Mouse (Mus musculus) E14TG2a.4 (cell line): Measurements from ENCODE around the gene Stxbp4.

Experiments
- H3K27me3 ChIP-seq: 2 replicates; pipeline ENCODE4 v1.6.1; 2014; ENCODE audit warnings: low read length, control low read depth; ENCODE audit not compliant: insufficient read depth
- H3K36me3 ChIP-seq: 2 replicates; pipeline ENCODE4 v1.6.1; 2014; ENCODE audit warnings: low read length, control low read depth; ENCODE audit not compliant: insufficient read depth
- H3K4me1 ChIP-seq: replicated peaks from 2 replicates; pipeline ENCODE4 v1.6.1; 2014; ENCODE audit warnings: low read depth, low read length, control low read depth
- H3K4me3 ChIP-seq: replicated peaks from 2 replicates; pipeline ENCODE4 v1.5.1; 2014; ENCODE audit warnings: mild to moderate bottlenecking, low read length
- H3K9me3 ChIP-seq: 2 replicates; pipeline ENCODE4 v1.6.1; 2014; ENCODE audit warnings: low read length, control low read depth
- CTCF ChIP-seq: conservative IDR thresholded peaks from 2 replicates; pipeline ENCODE4 v1.5.1; 2014; ENCODE audit warnings: low read length
- NANOG ChIP-seq: IDR thresholded peaks from 2 replicates; pipeline ENCODE4 v1.6.1; 2014; ENCODE audit warnings: borderline replicate concordance, low read length, mixed read lengths
- POU5F1 ChIP-seq: IDR thresholded peaks from 2 replicates; pipeline ENCODE4 v1.6.1; 2014; ENCODE audit warnings: low read length, borderline replicate concordance

Gene Stxbp4

GRCm38 (mm10) chr11:90558359-90559047 lies 79.4 kb downstream of the Stxbp4 start:
- TF ChIP-seq CTCF (no peak), NANOG (no peak), POU5F1 (no peak)
- Histone ChIP-seq H3K4me3 (no peak overlapping the region), H3K9me3 (no peaks in the 10 kb centered on the region), H3K4me1 (no peaks in the 10 kb centered on the region), H3K36me3 (no peaks in the 10 kb centered on the region), H3K27me3 (no peaks in the 10 kb centered on the region)

DNA sequence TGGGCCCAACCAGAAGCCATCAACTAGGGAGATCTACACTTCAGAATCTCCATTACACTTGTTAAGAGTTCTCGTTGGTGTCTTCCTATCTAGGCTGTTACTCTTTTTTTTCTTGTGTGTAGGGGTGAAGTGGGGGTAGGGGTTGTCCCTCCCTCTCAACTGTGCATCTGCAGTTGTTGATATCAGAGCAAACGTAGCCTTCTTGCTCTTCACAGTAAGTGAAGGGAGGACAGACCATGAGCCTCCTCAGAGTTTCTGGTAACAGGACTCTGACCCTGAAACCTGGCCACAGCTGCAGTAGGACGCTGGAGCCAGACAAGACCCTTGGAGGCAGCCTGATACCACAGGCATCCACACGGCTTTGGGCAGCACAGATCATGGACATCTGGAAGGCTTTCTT lies 81.4 kb downstream of the Stxbp4 start:
- Histone ChIP-seq H3K4me1 (no peaks in the 10 kb centered on the region), H3K27me3 (no peaks in the 10 kb centered on the region), H3K36me3 (no peaks in the 10 kb centered on the region), H3K9me3 (no peaks in the 10 kb centered on the region), H3K4me3 (no peak overlapping the region)
- TF ChIP-seq POU5F1, result no peak
- TF ChIP-seq NANOG, result no peak
- TF ChIP-seq CTCF, result no peak

- H3K9me3 ChIP-seq, result no peaks in the 10 kb centered on the region
- no peak overlapping the region for H3K4me3 ChIP-seq
- TF ChIP-seq POU5F1, result no peak
- no peak for TF ChIP-seq NANOG
- TF ChIP-seq CTCF, result no peak
- no peaks in the 10 kb centered on the region for H3K27me3 ChIP-seq
- no peaks in the 10 kb centered on the region for H3K36me3 ChIP-seq
- H3K4me1 ChIP-seq, result no peaks in the 10 kb centered on the region
Measured at GRCm38 (mm10) chr11:90553963-90554362, 83.9 kb downstream of the Stxbp4 start.

GRCm38 (mm10) chr11:90552303-90553201 lies 85.3 kb downstream of the Stxbp4 start:
- peaks cover 3% of the 10 kb centered on the region; the same call in 1 of the 2 replicates for H3K36me3 ChIP-seq
- TF ChIP-seq NANOG, result no peak
- TF ChIP-seq POU5F1, result no peak
- no peak for TF ChIP-seq CTCF
- no peaks in the 10 kb centered on the region for H3K27me3 ChIP-seq
- H3K4me3 ChIP-seq, result no peak overlapping the region
- H3K4me1 ChIP-seq, result no peaks in the 10 kb centered on the region
- no peaks in the 10 kb centered on the region for H3K9me3 ChIP-seq

GRCm38 (mm10) chr11:90548560-90548959 lies 89.3 kb downstream of the Stxbp4 start:
- peaks cover 3% of the 10 kb centered on the region; the same call in 1 of the 2 replicates for H3K36me3 ChIP-seq
- TF ChIP-seq NANOG (no peak), POU5F1 (no peak), CTCF (no peak)
- no peaks in the 10 kb centered on the region for H3K4me1 ChIP-seq
- no peaks in the 10 kb centered on the region for H3K27me3 ChIP-seq
- H3K9me3 ChIP-seq, result peaks cover 3% of the 10 kb centered on the region; the same call in 1 of the 2 replicates
- H3K4me3 ChIP-seq, result no peak overlapping the region

- Histone ChIP-seq H3K4me1 (no peaks in the 10 kb centered on the region), H3K4me3 (no peak overlapping the region), H3K27me3 (no peaks in the 10 kb centered on the region), H3K36me3 (peaks cover 8% of the 10 kb centered on the region; the same call in 1 of the 2 replicates), H3K9me3 (no peaks in the 10 kb centered on the region)
- TF ChIP-seq POU5F1, result no peak
Measured at GRCm38 (mm10) chr11:90538636-90539263, 99.1 kb downstream of the Stxbp4 start.

DNA sequence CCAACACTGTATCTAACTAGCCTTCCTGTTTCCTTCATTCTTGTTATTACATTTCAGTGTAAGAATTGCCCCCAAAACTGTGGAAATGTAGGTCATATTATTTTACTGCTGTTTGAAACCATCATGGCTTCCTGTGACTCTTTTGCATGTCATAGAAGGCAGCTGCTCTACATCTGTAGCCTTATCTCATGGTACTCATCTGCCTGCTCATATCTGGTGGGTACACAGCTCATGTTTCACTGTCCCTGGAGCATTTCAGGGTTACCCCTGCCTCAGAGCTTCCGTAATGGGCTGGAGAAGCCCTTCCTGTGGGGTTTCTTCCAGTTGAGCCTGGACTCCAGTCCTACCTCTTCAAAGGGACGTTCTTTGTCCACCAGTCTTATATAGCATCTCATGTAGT lies 112.6 kb downstream of the Stxbp4 start:
- Histone ChIP-seq H3K36me3 (no peaks in the 10 kb centered on the region), H3K27me3 (no peaks in the 10 kb centered on the region), H3K4me3 (no peak overlapping the region), H3K9me3 (peaks cover 4% of the 10 kb centered on the region; the same call in 1 of the 2 replicates), H3K4me1 (0 out of 2 replicates have a peak, but pooled peaks cover 2% of the 10 kb centered on the region)
- TF ChIP-seq CTCF, result no peak
- no peak for TF ChIP-seq POU5F1
- TF ChIP-seq NANOG, result no peak

DNA sequence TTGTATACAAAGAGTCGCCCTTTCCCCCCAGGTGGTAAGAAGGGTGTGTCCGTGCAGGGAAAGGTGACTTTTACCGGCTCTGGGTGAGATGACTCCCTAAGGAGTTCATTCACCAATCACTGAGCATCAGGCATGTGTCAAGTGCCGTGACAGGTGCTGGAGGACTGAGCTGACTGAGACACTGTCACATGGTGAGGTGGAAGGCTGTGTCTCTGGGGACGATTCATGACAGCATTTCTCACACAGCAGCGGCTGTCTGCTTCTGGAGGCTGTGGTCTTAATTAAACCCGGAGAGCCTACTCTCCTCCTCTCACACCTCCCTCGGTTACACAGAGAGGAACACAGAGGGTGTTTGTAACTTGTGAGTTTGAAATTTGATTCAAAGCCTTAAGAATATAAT lies 116.8 kb downstream of the Stxbp4 start:
- no peak for TF ChIP-seq POU5F1
- no peak for TF ChIP-seq CTCF
- TF ChIP-seq NANOG, result no peak
- Histone ChIP-seq H3K36me3 (peaks cover 2% of the 10 kb centered on the region; the same call in 1 of the 2 replicates), H3K4me3 (no peak overlapping the region), H3K27me3 (no peaks in the 10 kb centered on the region), H3K4me1 (0 out of 2 replicates have a peak, but pooled peaks cover 2% of the 10 kb centered on the region), H3K9me3 (no peaks in the 10 kb centered on the region)
